Mouse (Mus musculus): ENCODE measurements around the gene Cox20. TPM values are rescaled to one million over a fixed set of nuclear protein-coding genes. Genes with fewer than 3 reads are reported as not detected.

Gene Cox20
- polyA plus RNA-seq, 1 experiment from 2014 or later = 138 TPM

DNA sequence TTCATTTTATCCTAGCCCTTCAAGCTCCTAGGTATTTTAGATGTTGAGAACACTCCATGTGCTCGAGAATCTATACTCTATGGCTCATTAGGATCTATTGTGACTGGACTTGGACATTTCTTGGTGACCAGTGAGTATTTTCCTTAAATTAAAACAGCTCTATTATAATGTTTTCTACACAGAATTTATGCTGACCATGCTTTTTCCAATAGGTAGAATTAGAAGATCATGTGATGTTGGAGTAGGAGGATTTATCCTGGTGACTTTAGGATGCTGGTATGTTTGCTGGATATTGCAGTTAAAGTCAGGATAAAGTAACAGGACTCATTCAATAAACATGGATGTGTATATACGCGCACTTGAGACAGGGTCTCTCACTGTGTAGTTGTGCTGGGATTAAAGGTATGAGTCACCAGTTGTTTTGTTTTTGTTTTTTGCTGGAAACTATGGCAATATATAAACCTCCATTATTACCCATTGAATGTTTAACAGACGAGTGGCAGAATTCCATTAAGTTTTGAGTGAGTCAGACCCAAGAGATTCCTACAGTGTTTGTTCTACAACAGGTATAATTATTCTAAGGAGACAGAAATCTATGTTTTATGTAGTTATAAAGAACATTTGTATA lies 2.9 kb downstream of the Cox20 start:
- peaks cover 21% of the 10 kb centered on the region for H3K4me1 ChIP-seq
- ATAC-seq (ENCODE audit: low FRiP score, low read depth) = no peak
- 0 out of 2 replicates have a peak overlapping the region, but pooled peaks have one; percentile 3 for H3K27ac ChIP-seq (replicated peaks)

DNA sequence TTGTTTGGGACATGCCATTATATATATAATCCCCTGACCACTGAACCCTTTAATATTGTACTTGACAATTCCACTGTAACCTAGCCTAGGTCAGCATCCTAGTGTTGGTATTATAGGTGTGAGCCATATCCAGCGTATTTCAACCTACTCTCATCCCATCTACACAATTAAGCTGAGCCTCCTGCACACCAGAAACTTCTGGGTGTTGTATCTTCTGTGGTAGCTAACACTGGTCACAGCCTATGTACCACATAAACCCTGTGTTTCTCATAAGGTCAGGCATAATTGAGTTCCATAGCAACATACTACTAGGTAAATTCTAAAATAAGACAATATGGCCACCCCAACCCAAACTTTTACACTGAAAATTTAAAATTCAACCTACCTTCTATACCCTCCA lies 4.3 kb downstream of the Cox20 start:
- no peak for ATAC-seq (ENCODE audit: low FRiP score, low read depth)
- Histone ChIP-seq H3K36me3 (peaks cover 59% of the 10 kb centered on the region), H3K9me3 (no peaks in the 10 kb centered on the region), H3K9ac (replicated peaks) (no peak overlapping the region), H3K4me3 (no peak overlapping the region), H3K4me2 (replicated peaks) (no peak overlapping the region), H3K27me3 (no peaks in the 10 kb centered on the region), H3K4me1 (peaks cover 20% of the 10 kb centered on the region), H3K27ac (replicated peaks) (0 out of 2 replicates have a peak overlapping the region, but pooled peaks have one; percentile 6)
- WGBS = 80% methylated on average over 1 of the region's 1 CpGs

More for the DNA sequence above, 2.9 kb downstream of the Cox20 start:
- WGBS = 66% methylated on average over 4 of the region's 4 CpGs
- Histone ChIP-seq H3K27me3 (no peaks in the 10 kb centered on the region), H3K9me3 (no peaks in the 10 kb centered on the region), H3K4me3 (no peak overlapping the region), H3K36me3 (peaks cover 47% of the 10 kb centered on the region), H3K4me2 (replicated peaks) (peak overlapping the region; percentile 83; the same call in 1 of the 2 replicates), H3K9ac (replicated peaks) (no peak overlapping the region)

DNA sequence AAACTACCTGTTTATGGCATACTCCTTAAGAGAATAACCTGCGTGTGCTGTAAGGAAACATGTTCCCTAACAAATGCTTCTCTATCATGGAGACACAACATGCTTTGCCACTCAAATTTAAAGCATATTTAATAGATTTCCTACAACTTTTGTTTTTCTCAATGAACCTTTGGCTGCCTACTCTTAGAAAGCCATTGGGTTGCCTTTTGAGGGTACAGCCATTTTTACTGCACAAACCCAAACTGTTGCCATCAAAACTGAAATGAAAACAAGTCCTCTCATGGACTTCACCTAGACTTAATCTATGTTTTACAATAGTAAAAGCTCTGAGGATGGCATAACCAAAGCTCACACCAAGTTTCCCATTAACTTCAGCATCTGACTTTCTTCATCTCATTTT lies 5.6 kb downstream of the Cox20 start:
- H3K4me1 ChIP-seq = peaks cover 20% of the 10 kb centered on the region
- H3K9me3 ChIP-seq = no peaks in the 10 kb centered on the region
- ATAC-seq (ENCODE audit: low FRiP score, low read depth) = no peak
- H3K4me2 ChIP-seq (replicated peaks) = no peak overlapping the region
- H3K9ac ChIP-seq (replicated peaks) = no peak overlapping the region
- no peak overlapping the region for H3K27ac ChIP-seq (replicated peaks)
- WGBS = 96% methylated on average over 1 of the region's 1 CpGs
- no peaks in the 10 kb centered on the region for H3K27me3 ChIP-seq
- peaks cover 66% of the 10 kb centered on the region for H3K36me3 ChIP-seq
- no peak overlapping the region for H3K4me3 ChIP-seq

DNA sequence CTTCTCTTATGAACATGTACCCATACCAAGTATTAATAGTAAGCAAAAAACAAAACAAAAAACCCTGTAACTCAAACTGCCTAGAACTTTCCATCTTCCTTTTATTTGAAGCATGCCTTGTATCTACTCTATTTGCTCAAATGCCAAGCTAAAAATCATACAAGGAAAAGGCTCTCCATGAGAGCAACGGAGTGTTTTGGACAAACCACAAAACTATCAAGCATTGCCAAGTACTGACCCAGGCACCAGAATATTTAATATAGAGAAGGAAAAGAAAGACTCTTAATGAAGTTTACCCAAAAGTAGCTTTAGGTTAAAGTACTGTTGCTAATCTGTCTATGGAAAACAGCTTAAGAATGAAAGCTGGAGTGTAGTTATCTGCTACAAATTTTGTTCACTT lies 7.4 kb downstream of the Cox20 start:
- Histone ChIP-seq H3K4me3 (no peak overlapping the region), H3K4me1 (peaks cover 6% of the 10 kb centered on the region), H3K9me3 (no peaks in the 10 kb centered on the region), H3K27me3 (no peaks in the 10 kb centered on the region), H3K27ac (replicated peaks) (no peak overlapping the region), H3K36me3 (peaks cover 70% of the 10 kb centered on the region), H3K4me2 (replicated peaks) (no peak overlapping the region), H3K9ac (replicated peaks) (no peak overlapping the region)
- ATAC-seq (ENCODE audit: low FRiP score, low read depth) = no peak
- WGBS = 95% methylated on average over 1 of the region's 1 CpGs

DNA sequence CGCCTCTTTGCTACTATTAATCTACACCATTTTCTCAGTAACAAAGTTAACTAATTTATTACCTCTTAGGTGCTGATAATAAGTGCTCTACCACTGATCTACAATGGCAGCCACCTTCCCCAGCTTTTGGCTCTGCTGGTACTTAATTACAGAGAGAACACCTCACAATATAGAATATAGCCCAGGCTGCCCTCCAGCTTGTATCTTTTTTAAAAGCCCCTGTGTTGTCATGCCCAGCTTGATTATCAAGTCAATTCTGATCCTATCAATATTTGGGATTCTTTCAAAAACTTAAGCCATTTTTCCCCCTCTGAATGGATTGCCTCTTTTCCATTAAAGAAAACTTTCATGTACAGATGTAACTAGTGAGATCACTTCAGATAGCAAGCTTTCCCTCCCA lies 8.0 kb downstream of the Cox20 start:
- Histone ChIP-seq H3K9me3 (no peaks in the 10 kb centered on the region), H3K27me3 (no peaks in the 10 kb centered on the region), H3K4me2 (replicated peaks) (no peak overlapping the region), H3K4me3 (no peak overlapping the region), H3K4me1 (peaks cover under 1% of the 10 kb centered on the region; the same call in 1 of the 2 replicates), H3K36me3 (peaks cover 70% of the 10 kb centered on the region), H3K27ac (replicated peaks) (no peak overlapping the region), H3K9ac (replicated peaks) (no peak overlapping the region)
- 88% methylated on average over 1 of the region's 1 CpGs for WGBS
- ATAC-seq (ENCODE audit: low FRiP score, low read depth) = no peak

DNA sequence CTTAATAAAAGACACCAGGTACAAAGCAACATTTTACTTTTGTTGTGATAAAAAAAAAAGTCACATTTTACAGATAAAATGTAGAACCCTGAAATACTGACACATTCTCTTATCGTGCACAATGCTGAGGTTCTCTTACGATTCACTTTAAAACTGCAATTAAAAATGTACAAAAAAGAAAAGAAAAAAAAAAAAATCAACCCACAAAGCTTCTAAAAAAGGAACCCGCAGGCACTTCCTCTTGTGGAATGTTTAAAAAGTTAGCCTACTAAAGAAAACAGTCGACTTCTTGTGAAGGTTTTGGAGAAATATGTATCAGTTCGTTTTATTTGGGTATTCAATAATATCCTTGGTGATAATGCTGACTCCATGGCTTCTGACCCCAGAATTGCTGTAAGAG lies 10.1 kb downstream of the Cox20 start:
- Histone ChIP-seq H3K27me3 (no peaks in the 10 kb centered on the region), H3K4me1 (peaks cover 12% of the 10 kb centered on the region), H3K27ac (replicated peaks) (no peak overlapping the region), H3K9me3 (no peaks in the 10 kb centered on the region), H3K4me2 (replicated peaks) (no peak overlapping the region), H3K36me3 (peaks cover 72% of the 10 kb centered on the region), H3K9ac (replicated peaks) (no peak overlapping the region), H3K4me3 (no peak overlapping the region)
- no peak for ATAC-seq (ENCODE audit: low FRiP score, low read depth)
- WGBS = 88% methylated on average over 5 of the region's 5 CpGs

DNA sequence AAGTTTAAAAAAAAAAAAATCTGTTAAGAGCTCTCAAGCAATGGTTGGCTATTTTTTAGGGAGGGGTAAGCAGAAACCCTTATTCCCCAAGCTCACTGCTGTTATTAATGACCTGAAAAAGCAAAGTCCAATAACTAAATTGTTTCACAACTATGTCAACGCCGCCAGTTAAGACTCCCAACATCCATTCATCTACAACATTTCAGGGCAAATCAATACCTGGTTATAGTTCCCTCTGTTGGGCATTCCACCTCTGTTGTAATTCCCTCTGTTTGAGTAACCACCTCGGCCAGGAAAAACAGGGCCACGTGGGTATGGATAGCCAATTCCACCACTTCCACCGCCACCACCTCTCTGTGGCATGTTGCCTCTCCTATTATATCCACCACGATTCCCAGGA lies 11.0 kb downstream of the Cox20 start:
- Histone ChIP-seq H3K36me3 (peaks cover 71% of the 10 kb centered on the region), H3K9ac (replicated peaks) (no peak overlapping the region), H3K4me1 (peaks cover 20% of the 10 kb centered on the region), H3K27ac (replicated peaks) (no peak overlapping the region), H3K9me3 (no peaks in the 10 kb centered on the region), H3K4me2 (replicated peaks) (no peak overlapping the region), H3K27me3 (no peaks in the 10 kb centered on the region), H3K4me3 (no peak overlapping the region)
- 81% methylated on average over 6 of the region's 6 CpGs for WGBS
- ATAC-seq (ENCODE audit: low FRiP score, low read depth) = no peak

DNA sequence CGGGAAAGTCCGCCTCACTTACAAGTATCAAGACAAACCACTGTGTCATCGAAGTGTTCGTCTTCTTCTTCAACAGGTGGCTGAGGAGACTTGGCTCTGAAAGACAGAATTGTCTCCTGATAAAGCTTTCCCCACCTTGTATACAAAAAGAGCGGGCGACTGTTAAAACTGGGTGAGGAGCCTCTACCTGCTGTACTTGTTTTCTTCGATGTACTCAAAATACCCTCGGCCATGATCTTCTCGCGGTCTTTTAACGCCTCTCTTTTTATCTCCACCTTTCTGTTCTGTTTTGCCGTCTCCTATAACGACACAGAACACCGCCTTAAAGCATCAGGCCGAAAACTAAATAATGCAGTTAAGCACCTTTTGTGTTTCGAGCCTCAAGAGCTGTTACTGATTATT lies 16.9 kb downstream of the Cox20 start:
- H3K27ac ChIP-seq (replicated peaks) = peak overlapping the region; percentile 100
- no peaks in the 10 kb centered on the region for H3K27me3 ChIP-seq
- peak overlapping the region; percentile 100 for H3K4me3 ChIP-seq
- peaks cover 36% of the 10 kb centered on the region for H3K36me3 ChIP-seq
- peak overlapping the region; percentile 85 for H3K4me2 ChIP-seq (replicated peaks)
- peaks cover 23% of the 10 kb centered on the region for H3K4me1 ChIP-seq
- no peak for ATAC-seq (ENCODE audit: low FRiP score, low read depth)
- H3K9ac ChIP-seq (replicated peaks) = peak overlapping the region; percentile 100
- WGBS = under 1% methylated on average over 16 of the region's 16 CpGs
- H3K9me3 ChIP-seq = no peaks in the 10 kb centered on the region

DNA sequence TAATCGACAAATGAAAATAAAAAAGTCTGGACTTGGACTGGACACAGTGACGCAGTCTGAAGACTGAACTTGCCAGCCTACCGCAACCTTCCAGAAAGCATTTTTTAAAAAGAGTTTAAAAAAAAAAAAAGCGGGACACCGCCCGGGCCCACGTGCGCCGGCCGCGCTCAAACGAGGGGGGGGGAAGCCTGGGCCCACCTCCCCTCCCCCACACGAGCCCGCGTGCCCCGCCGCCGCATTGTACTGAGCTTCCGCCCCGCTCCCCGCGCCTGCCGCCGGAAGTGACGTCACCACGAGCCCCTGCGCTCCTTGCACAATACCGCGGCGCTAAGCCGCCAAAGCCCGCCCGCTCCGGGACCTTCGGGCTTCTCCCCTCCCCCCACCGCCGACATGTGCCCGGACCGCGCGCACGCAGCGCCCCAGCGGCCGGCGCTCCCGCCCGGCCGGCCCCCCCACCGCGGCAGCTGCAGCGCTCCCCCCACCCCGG lies 17.4 kb downstream of the Cox20 start:
- WGBS = under 1% methylated on average over 14 of the region's 53 CpGs
- Histone ChIP-seq H3K27me3 (no peaks in the 10 kb centered on the region), H3K9ac (replicated peaks) (peak overlapping the region; percentile 100), H3K4me2 (replicated peaks) (peak overlapping the region; percentile 85), H3K4me1 (peaks cover 23% of the 10 kb centered on the region), H3K4me3 (peak overlapping the region; percentile 100), H3K36me3 (peaks cover 31% of the 10 kb centered on the region), H3K27ac (replicated peaks) (peak overlapping the region; percentile 100), H3K9me3 (no peaks in the 10 kb centered on the region)
- ATAC-seq (ENCODE audit: low FRiP score, low read depth) = peak; percentile 93

DNA sequence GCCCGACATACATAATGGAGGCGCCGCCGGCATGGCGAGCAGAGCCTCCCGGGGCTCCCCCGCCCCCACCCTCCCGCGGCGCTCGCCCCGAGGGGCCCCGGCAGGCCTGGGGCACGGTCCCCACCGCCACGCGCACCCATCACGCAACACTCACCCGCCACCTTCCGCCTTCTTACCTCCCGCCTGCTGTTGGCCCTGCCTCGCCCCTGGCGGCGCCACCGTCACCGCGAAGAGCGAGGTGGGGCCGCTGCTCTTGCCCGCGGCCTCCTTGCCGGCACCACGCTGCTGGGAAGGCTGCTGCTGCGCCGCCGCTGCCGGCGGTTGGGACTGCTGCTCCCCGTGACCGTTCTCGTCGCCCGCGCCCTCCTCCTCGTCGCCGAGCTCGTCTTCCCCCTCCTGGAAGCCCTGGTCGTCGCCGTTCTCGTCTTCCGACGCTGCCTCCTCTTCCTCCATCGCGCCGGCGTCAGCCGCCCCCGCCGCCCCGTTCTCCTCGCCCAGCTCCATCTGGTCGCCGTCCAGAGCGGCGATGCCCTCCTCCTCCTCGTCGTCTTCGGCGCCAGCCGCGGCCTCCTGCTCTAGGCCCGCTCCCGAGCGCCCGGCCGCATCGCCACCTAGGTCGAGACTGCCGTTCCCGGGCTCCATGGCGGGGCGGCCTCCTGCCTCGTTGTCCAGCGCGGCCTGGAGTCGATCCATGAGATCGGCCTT lies 18.0 kb downstream of the Cox20 start:
- H3K27me3 ChIP-seq = no peaks in the 10 kb centered on the region
- peak; percentile 63 for ATAC-seq (ENCODE audit: low FRiP score, low read depth)
- WGBS = under 1% methylated on average over 81 of the region's 89 CpGs
- no peaks in the 10 kb centered on the region for H3K9me3 ChIP-seq
- H3K4me3 ChIP-seq = peak overlapping the region; percentile 100
- H3K4me1 ChIP-seq = peaks cover 23% of the 10 kb centered on the region
- H3K9ac ChIP-seq (replicated peaks) = peak overlapping the region; percentile 100
- H3K27ac ChIP-seq (replicated peaks) = peak overlapping the region; percentile 100
- H3K36me3 ChIP-seq = peaks cover 26% of the 10 kb centered on the region
- peak overlapping the region; percentile 85; the same call in 1 of the 2 replicates for H3K4me2 ChIP-seq (replicated peaks)

DNA sequence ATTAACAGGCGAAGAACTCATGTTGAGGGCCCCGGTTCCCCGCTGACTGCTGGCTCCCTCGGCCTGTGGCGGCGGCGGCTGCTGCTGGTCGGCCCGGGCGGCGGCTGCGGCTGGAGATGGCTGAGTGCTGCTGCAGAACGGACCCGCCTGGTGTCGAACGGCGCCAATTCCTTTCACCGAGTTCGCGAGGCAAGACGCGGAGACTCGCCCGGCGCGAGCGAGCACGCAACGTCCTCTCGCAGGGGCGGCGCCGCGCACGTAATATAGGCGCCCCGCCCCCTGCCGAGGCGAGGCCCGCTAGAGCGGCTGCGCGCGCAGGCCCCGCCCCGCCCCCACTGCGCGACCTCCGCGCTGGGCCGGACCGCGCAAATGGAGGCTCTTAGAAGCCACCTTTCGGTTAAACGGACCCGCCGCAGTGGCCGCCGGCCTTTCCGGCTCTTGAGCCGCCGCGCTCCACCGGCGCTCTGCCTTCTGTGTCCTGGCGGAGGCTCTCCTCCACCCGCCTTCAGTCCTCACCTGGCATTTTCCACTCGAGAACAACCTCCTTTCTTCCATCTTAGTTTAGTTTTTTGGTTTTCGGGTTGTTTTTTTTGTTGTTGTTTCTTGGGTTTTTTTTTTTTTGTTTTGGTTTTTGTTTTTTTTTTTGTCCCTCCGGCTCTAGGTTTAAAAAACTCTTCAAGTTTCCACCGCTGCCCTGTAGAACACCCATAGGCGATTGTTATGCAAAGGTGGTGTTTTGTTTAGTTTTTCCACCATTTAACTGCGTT lies 18.8 kb downstream of the Cox20 start, which contains the start of gene Hnrnpu:
TSS of gene Hnrnpu (minus strand) at position 247 of the 767 bp plus-strand sequence.
- H3K4me1 ChIP-seq = peaks cover 21% of the 10 kb centered on the region
- peak within 1 kb of the TSS; percentile 100 for H3K4me3 ChIP-seq
- peak within 1 kb of the TSS; percentile 100 for H3K9ac ChIP-seq (replicated peaks)
- peak; percentile 87 for ATAC-seq (ENCODE audit: low FRiP score, low read depth)
- H3K27ac ChIP-seq (replicated peaks) = peak within 1 kb of the TSS; percentile 100
- peak within 1 kb of the TSS; percentile 85 for H3K4me2 ChIP-seq (replicated peaks)
- H3K9me3 ChIP-seq = no peaks in the 10 kb centered on the region
- H3K27me3 ChIP-seq = no peaks in the 10 kb centered on the region
- WGBS = under 1% methylated on average over 59 of the region's 73 CpGs
- peaks cover 18% of the 10 kb centered on the region for H3K36me3 ChIP-seq

DNA sequence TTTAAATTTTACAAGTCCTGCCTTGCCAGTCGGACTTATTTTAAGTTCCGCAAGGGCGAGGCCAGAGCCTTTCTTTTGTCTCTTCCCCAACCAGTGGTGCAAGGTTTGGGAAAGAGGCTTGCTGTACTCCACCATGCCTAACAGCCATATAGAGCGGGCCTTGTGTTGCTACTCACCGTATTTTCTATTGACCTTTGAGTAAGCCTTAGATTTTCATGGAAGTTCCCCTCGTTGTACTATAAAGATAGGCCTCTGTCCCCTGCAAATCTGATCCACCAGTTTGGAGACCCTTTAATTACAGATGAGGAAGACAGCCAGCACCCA lies 19.4 kb downstream of the Cox20 start:
- Histone ChIP-seq H3K27me3 (no peaks in the 10 kb centered on the region), H3K4me2 (replicated peaks) (peak overlapping the region; percentile 85), H3K9ac (replicated peaks) (peak overlapping the region; percentile 100), H3K36me3 (peaks cover 12% of the 10 kb centered on the region), H3K9me3 (no peaks in the 10 kb centered on the region), H3K4me1 (peaks cover 15% of the 10 kb centered on the region), H3K4me3 (peak overlapping the region; percentile 100), H3K27ac (replicated peaks) (peak overlapping the region; percentile 100)
- WGBS = 3% methylated on average over 6 of the region's 6 CpGs
- no peak for ATAC-seq (ENCODE audit: low FRiP score, low read depth)
